Mouse (Mus musculus): Measurements from ENCODE around the gene Eif4g3. TPM values are rescaled to one million over a fixed set of nuclear protein-coding genes. Genes with fewer than 3 reads are reported as not detected.

Gene Eif4g3
- polyA plus RNA-seq, 1 experiment, result 251 TPM

GRCm38 (mm10) chr4:138023403-138024100, 30.7 kb downstream of the Eif4g3 start:
- Histone ChIP-seq H3K27ac (ENCODE audit: control insufficient read depth, insufficient read depth, low read depth, low read length) (no peak overlapping the region), H3K4me1 (ENCODE audit: control insufficient read depth, insufficient read depth, low read length) (peaks cover 3% of the 10 kb centered on the region; the same call in 1 of the 2 replicates), H3K4me3 (ENCODE audit: control insufficient read depth, low read depth, low read length) (no peak overlapping the region), H3K36me3 (ENCODE audit: control insufficient read depth, insufficient read depth, low read length) (no peaks in the 10 kb centered on the region), H3K27me3 (ENCODE audit: control insufficient read depth, insufficient read depth, low read length) (no peaks in the 10 kb centered on the region)
- no peak for TF ChIP-seq POLR2A (IDR thresholded peaks at IDR 0.05; ENCODE audit: control insufficient read depth, low read depth, low read length)
- no peak for TF ChIP-seq CTCF (IDR thresholded peaks at IDR 0.05; ENCODE audit: control insufficient read depth, insufficient read depth, insufficient replicate concordance, low read depth, low read length)

GRCm38 (mm10) chr4:138029168-138029567, 36.3 kb downstream of the Eif4g3 start:
- H3K27me3 ChIP-seq (ENCODE audit: control insufficient read depth, insufficient read depth, low read length), result no peaks in the 10 kb centered on the region
- TF ChIP-seq POLR2A (IDR thresholded peaks at IDR 0.05; ENCODE audit: control insufficient read depth, low read depth, low read length) (no peak), CTCF (IDR thresholded peaks at IDR 0.05; ENCODE audit: control insufficient read depth, insufficient read depth, insufficient replicate concordance, low read depth, low read length) (no peak)
- H3K27ac ChIP-seq (ENCODE audit: control insufficient read depth, insufficient read depth, low read depth, low read length), result no peak overlapping the region
- no peak overlapping the region for H3K4me3 ChIP-seq (ENCODE audit: control insufficient read depth, low read depth, low read length)
- no peaks in the 10 kb centered on the region for H3K4me1 ChIP-seq (ENCODE audit: control insufficient read depth, insufficient read depth, low read length)
- peaks cover 2% of the 10 kb centered on the region for H3K36me3 ChIP-seq (ENCODE audit: control insufficient read depth, insufficient read depth, low read length)

- peaks cover 2% of the 10 kb centered on the region for H3K36me3 ChIP-seq (ENCODE audit: control insufficient read depth, insufficient read depth, low read length)
- TF ChIP-seq CTCF (IDR thresholded peaks at IDR 0.05; ENCODE audit: control insufficient read depth, insufficient read depth, insufficient replicate concordance, low read depth, low read length) (no peak), POLR2A (IDR thresholded peaks at IDR 0.05; ENCODE audit: control insufficient read depth, low read depth, low read length) (no peak)
- H3K4me3 ChIP-seq (ENCODE audit: control insufficient read depth, low read depth, low read length), result no peak overlapping the region
- H3K27me3 ChIP-seq (ENCODE audit: control insufficient read depth, insufficient read depth, low read length), result no peaks in the 10 kb centered on the region
- H3K4me1 ChIP-seq (ENCODE audit: control insufficient read depth, insufficient read depth, low read length), result no peaks in the 10 kb centered on the region
- no peak overlapping the region for H3K27ac ChIP-seq (ENCODE audit: control insufficient read depth, insufficient read depth, low read depth, low read length)
Observed at GRCm38 (mm10) chr4:138031828-138032227, 39.0 kb downstream of the Eif4g3 start.

GRCm38 (mm10) chr4:138033871-138034270, 41.0 kb downstream of the Eif4g3 start:
- Histone ChIP-seq H3K36me3 (ENCODE audit: control insufficient read depth, insufficient read depth, low read length) (peaks cover 4% of the 10 kb centered on the region), H3K27ac (ENCODE audit: control insufficient read depth, insufficient read depth, low read depth, low read length) (no peak overlapping the region), H3K27me3 (ENCODE audit: control insufficient read depth, insufficient read depth, low read length) (no peaks in the 10 kb centered on the region), H3K4me3 (ENCODE audit: control insufficient read depth, low read depth, low read length) (no peak overlapping the region), H3K4me1 (ENCODE audit: control insufficient read depth, insufficient read depth, low read length) (no peaks in the 10 kb centered on the region)
- peak; percentile 15; the same call in 1 of the 2 replicates for TF ChIP-seq CTCF (IDR thresholded peaks at IDR 0.05; ENCODE audit: control insufficient read depth, insufficient read depth, insufficient replicate concordance, low read depth, low read length)
- TF ChIP-seq POLR2A (IDR thresholded peaks at IDR 0.05; ENCODE audit: control insufficient read depth, low read depth, low read length), result no peak

- Histone ChIP-seq H3K27ac (ENCODE audit: control insufficient read depth, insufficient read depth, low read depth, low read length) (no peak overlapping the region), H3K36me3 (ENCODE audit: control insufficient read depth, insufficient read depth, low read length) (peaks cover 4% of the 10 kb centered on the region; the same call in 1 of the 2 replicates), H3K4me1 (ENCODE audit: control insufficient read depth, insufficient read depth, low read length) (no peaks in the 10 kb centered on the region), H3K4me3 (ENCODE audit: control insufficient read depth, low read depth, low read length) (no peak overlapping the region), H3K27me3 (ENCODE audit: control insufficient read depth, insufficient read depth, low read length) (no peaks in the 10 kb centered on the region)
- no peak for TF ChIP-seq POLR2A (IDR thresholded peaks at IDR 0.05; ENCODE audit: control insufficient read depth, low read depth, low read length)
- no peak for TF ChIP-seq CTCF (IDR thresholded peaks at IDR 0.05; ENCODE audit: control insufficient read depth, insufficient read depth, insufficient replicate concordance, low read depth, low read length)
Observed at GRCm38 (mm10) chr4:138035435-138036120, 42.8 kb downstream of the Eif4g3 start.

- no peak for TF ChIP-seq POLR2A (IDR thresholded peaks at IDR 0.05; ENCODE audit: control insufficient read depth, low read depth, low read length)
- no peak for TF ChIP-seq CTCF (IDR thresholded peaks at IDR 0.05; ENCODE audit: control insufficient read depth, insufficient read depth, insufficient replicate concordance, low read depth, low read length)
- 0 out of 2 replicates have a peak, but pooled peaks cover 1% of the 10 kb centered on the region for H3K36me3 ChIP-seq (ENCODE audit: control insufficient read depth, insufficient read depth, low read length)
- no peak overlapping the region for H3K4me3 ChIP-seq (ENCODE audit: control insufficient read depth, low read depth, low read length)
- no peaks in the 10 kb centered on the region for H3K27me3 ChIP-seq (ENCODE audit: control insufficient read depth, insufficient read depth, low read length)
- H3K4me1 ChIP-seq (ENCODE audit: control insufficient read depth, insufficient read depth, low read length), result 0 out of 2 replicates have a peak, but pooled peaks cover 2% of the 10 kb centered on the region
- H3K27ac ChIP-seq (ENCODE audit: control insufficient read depth, insufficient read depth, low read depth, low read length), result no peak overlapping the region
Observed at GRCm38 (mm10) chr4:138037110-138037509, 44.3 kb downstream of the Eif4g3 start.

- 0 out of 2 replicates have a peak, but pooled peaks cover 1% of the 10 kb centered on the region for H3K36me3 ChIP-seq (ENCODE audit: control insufficient read depth, insufficient read depth, low read length)
- no peak overlapping the region for H3K4me3 ChIP-seq (ENCODE audit: control insufficient read depth, low read depth, low read length)
- H3K27me3 ChIP-seq (ENCODE audit: control insufficient read depth, insufficient read depth, low read length), result no peaks in the 10 kb centered on the region
- H3K27ac ChIP-seq (ENCODE audit: control insufficient read depth, insufficient read depth, low read depth, low read length), result no peak overlapping the region
- TF ChIP-seq CTCF (IDR thresholded peaks at IDR 0.05; ENCODE audit: control insufficient read depth, insufficient read depth, insufficient replicate concordance, low read depth, low read length), result no peak
- TF ChIP-seq POLR2A (IDR thresholded peaks at IDR 0.05; ENCODE audit: control insufficient read depth, low read depth, low read length), result no peak
- H3K4me1 ChIP-seq (ENCODE audit: control insufficient read depth, insufficient read depth, low read length), result 0 out of 2 replicates have a peak, but pooled peaks cover 2% of the 10 kb centered on the region
Observed at GRCm38 (mm10) chr4:138037896-138038295, 45.1 kb downstream of the Eif4g3 start.
